Mouse (Mus musculus) thymus, postnatal 36 days (tissue): ENCODE measurements around the gene Cfap73.

Experiments
- DNase-seq, 2 experiments: peaks; one replicate each; pipeline ENCODE4 v3.0.0; 2022; ENCODE audit warnings: mixed read lengths in 2 of 2

Cfap73 gene

GRCm38 (mm10) chr5:120647361-120647760 is 13.3 kb upstream of the Cfap73 start:
- peak in 1 of 2 experiments; percentile 55 for DNase-seq

GRCm38 (mm10) chr5:120645851-120646250 is 11.8 kb upstream of the Cfap73 start:
- DNase-seq: no peak

GRCm38 (mm10) chr5:120644227-120644626 is 10.2 kb upstream of the Cfap73 start:
- DNase-seq: no peak

- DNase-seq: no peak
Measured at GRCm38 (mm10) chr5:120643365-120644085, 9.5 kb upstream of the Cfap73 start.

- DNase-seq: no peak
Measured at GRCm38 (mm10) chr5:120640094-120640493, 6.1 kb upstream of the Cfap73 start.

- no peak for DNase-seq
Measured at GRCm38 (mm10) chr5:120635633-120636032, 1.6 kb upstream of the Cfap73 start.

GRCm38 (mm10) chr5:120634860-120635259 is 825 bp upstream of the Cfap73 start:
- DNase-seq: no peak

- DNase-seq: peak in 1 of 2 experiments; percentile 6
Measured at GRCm38 (mm10) chr5:120631892-120632291, 2.1 kb downstream of the Cfap73 start.

- peak; percentile 64 to 71 for DNase-seq
Measured at GRCm38 (mm10) chr5:120631128-120631527, 2.9 kb downstream of the Cfap73 start.

GRCm38 (mm10) chr5:120628624-120629023 is 5.4 kb downstream of the Cfap73 start:
- no peak for DNase-seq

GRCm38 (mm10) chr5:120627515-120628300 is 6.3 kb downstream of the Cfap73 start:
- DNase-seq: no peak

- peak in 1 of 2 experiments; percentile 64 for DNase-seq
Measured at GRCm38 (mm10) chr5:120626399-120626798, 7.6 kb downstream of the Cfap73 start.

- peak in 1 of 2 experiments; percentile 25 for DNase-seq
Measured at GRCm38 (mm10) chr5:120624427-120624826, 9.6 kb downstream of the Cfap73 start.

- peak; percentile 52 to 58 for DNase-seq
Measured at GRCm38 (mm10) chr5:120622198-120622851, 11.7 kb downstream of the Cfap73 start.

- no peak for DNase-seq
Measured at GRCm38 (mm10) chr5:120621846-120622197, 12.2 kb downstream of the Cfap73 start.

GRCm38 (mm10) chr5:120621078-120621765 is 12.8 kb downstream of the Cfap73 start:
- DNase-seq: peak; percentile 87 to 95

- DNase-seq: peak; percentile 92 to 95
Measured at GRCm38 (mm10) chr5:120620375-120621077, 13.5 kb downstream of the Cfap73 start.

GRCm38 (mm10) chr5:120619201-120619600 is 14.8 kb downstream of the Cfap73 start:
- DNase-seq: peak; percentile 81 to 84

- no peak for DNase-seq
Measured at GRCm38 (mm10) chr5:120618778-120619177, 15.3 kb downstream of the Cfap73 start.

GRCm38 (mm10) chr5:120615903-120616302 is 18.1 kb downstream of the Cfap73 start:
- no peak for DNase-seq

GRCm38 (mm10) chr5:120612822-120613604 is 21.0 kb downstream of the Cfap73 start:
- peak; percentile 100 for DNase-seq
